Mouse (Mus musculus): Measurements from ENCODE around the gene Rpl21.

- TF ChIP-seq ZNF384 (IDR thresholded peaks at IDR 0.05; ENCODE audit: low read depth, low read length): no peak
- TF ChIP-seq HCFC1 (IDR thresholded peaks at IDR 0.05; ENCODE audit: borderline replicate concordance, insufficient read depth, low read length): no peak
- no peak for TF ChIP-seq ZC3H11A (IDR thresholded peaks at IDR 0.05; ENCODE audit: borderline replicate concordance, low read depth, low read length)
Measured at GRCm38 (mm10) chr5:146860222-146860998, 27.7 kb downstream of the Rpl21 start.
